Mouse (Mus musculus): ENCODE data around the gene Cyp17a1. TPM values are rescaled to one million over a fixed set of nuclear protein-coding genes. Genes with fewer than 3 reads are reported as not detected.

Cyp17a1 gene
- total and polyA plus RNA-seq, 2 experiments from 2014 or later: not detected

DNA sequence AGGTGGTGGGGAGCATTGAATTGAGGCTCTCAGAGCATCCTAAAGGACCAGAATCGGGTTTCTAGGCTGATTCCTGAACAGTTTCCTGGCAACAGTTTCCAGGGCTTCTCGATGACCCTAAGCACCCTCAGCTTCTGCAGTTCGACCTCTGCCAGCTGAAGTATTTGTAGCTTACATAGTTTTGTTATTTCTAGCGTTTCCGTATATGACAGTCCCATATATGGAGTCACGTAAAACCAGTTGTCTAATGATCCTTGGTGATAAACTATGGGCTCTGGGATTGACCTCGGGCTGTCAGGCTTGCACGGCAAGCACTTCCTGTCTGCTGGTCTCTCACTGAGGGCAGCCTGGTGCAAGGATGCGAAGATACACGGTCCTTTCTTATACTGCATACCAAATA, 47.5 kb downstream of the Cyp17a1 start:
- ATAC-seq: no peak
- H3K4me1 ChIP-seq (ENCODE audit: insufficient read depth, low read length): peaks cover 21% of the 10 kb centered on the region

GRCm38 (mm10) chr19:46625015-46625414, 48.0 kb downstream of the Cyp17a1 start:
- ATAC-seq: no peak
- H3K4me1 ChIP-seq (ENCODE audit: insufficient read depth, low read length): peaks cover 23% of the 10 kb centered on the region
- WGBS: 90% methylated on average over 12 of the region's 12 CpGs
- no peaks in the 10 kb centered on the region for H3K27me3 ChIP-seq (ENCODE audit: insufficient read depth, low read length)
- H3K9ac ChIP-seq (replicated peaks; ENCODE audit: low read length): no peak overlapping the region
- no peaks in the 10 kb centered on the region for H3K9me3 ChIP-seq (ENCODE audit: low read length)
- no peak overlapping the region for H3K4me3 ChIP-seq (ENCODE audit: low read length)
- H3K27ac ChIP-seq: no peak overlapping the region
- no peak overlapping the region for H3K4me2 ChIP-seq (ENCODE audit: low read depth, low read length)
- DNase-seq (ENCODE audit: low spot score): no peak
- no peak for TF ChIP-seq CTCF (IDR thresholded peaks at IDR 0.05; ENCODE audit: low read depth)
- H3K36me3 ChIP-seq (ENCODE audit: insufficient read depth, low read length): no peaks in the 10 kb centered on the region

More for the DNA sequence above, 47.5 kb downstream of the Cyp17a1 start:
- H3K4me2 ChIP-seq (ENCODE audit: low read depth, low read length): no peak overlapping the region
- TF ChIP-seq CTCF (IDR thresholded peaks at IDR 0.05; ENCODE audit: low read depth): no peak
- no peak overlapping the region for H3K4me3 ChIP-seq (ENCODE audit: low read length)
- H3K27me3 ChIP-seq (ENCODE audit: insufficient read depth, low read length): no peaks in the 10 kb centered on the region
- no peaks in the 10 kb centered on the region for H3K36me3 ChIP-seq (ENCODE audit: insufficient read depth, low read length)
- H3K27ac ChIP-seq: no peak overlapping the region
- DNase-seq (ENCODE audit: low spot score): no peak
- H3K9me3 ChIP-seq (ENCODE audit: low read length): no peaks in the 10 kb centered on the region
- 73% methylated on average over 10 of the region's 10 CpGs for WGBS
- H3K9ac ChIP-seq (replicated peaks; ENCODE audit: low read length): no peak overlapping the region

DNA sequence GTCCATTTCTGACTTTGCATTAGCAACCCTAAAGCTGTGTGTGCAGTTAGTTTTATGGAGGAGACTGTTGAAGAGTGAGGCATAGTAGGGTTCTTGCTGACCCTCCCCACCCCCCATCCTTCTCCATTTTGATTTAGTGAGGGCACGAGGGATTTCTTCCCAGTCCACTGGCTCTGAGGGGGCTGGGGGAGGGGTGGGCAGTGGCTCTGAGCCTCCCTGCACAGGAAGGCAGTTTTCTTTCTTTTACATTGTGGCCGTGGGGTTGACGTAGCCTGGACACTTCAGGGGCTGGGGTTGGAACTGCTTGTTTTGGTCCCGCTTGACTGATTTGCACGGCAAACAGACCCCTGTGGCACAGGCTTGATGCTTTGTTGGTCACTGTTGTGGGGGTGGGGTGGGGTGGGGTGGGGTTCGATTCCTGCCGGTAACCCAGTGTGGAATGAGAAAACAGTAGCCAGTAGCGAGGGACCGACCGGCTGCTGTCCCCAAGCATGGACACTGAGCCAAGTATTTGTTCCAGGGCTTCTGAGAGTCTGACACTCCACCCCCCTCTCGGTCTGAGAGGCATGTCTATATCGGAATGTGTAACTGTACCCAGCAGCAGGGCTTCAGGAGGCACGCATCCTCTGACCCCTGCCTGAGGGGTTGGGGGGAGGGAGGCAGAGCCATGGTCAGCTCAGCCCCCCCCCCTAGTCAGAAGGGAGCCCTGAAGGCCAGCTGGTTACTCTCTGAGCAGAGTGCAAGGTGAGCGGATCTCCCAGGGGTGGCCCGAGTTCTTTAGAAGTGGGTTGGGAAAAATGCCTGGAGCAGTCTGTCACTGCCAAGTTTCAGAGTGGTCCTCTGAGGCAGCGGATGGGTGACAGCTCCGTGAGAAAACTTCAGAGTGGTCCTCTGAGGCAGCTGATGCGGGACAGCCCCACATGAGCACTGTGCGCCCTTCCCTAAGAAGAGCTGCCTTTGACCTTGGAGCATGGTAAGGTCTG, 48.9 kb downstream of the Cyp17a1 start:
- H3K4me1 ChIP-seq (ENCODE audit: insufficient read depth, low read length): peaks cover 26% of the 10 kb centered on the region
- H3K9ac ChIP-seq (replicated peaks; ENCODE audit: low read length): peak overlapping the region; percentile 29; the same call in 1 of the 2 replicates
- DNase-seq (ENCODE audit: low spot score): peak; percentile 59
- H3K4me3 ChIP-seq (ENCODE audit: low read length): peak overlapping the region; percentile 20
- peak; percentile 54 for ATAC-seq
- no peak for TF ChIP-seq CTCF (IDR thresholded peaks at IDR 0.05; ENCODE audit: low read depth)
- peak overlapping the region; percentile 46 for H3K27ac ChIP-seq
- no peaks in the 10 kb centered on the region for H3K36me3 ChIP-seq (ENCODE audit: insufficient read depth, low read length)
- no peaks in the 10 kb centered on the region for H3K27me3 ChIP-seq (ENCODE audit: insufficient read depth, low read length)
- 21% methylated on average over 19 of the region's 19 CpGs for WGBS
- no peaks in the 10 kb centered on the region for H3K9me3 ChIP-seq (ENCODE audit: low read length)
- peak overlapping the region; percentile 36 for H3K4me2 ChIP-seq (ENCODE audit: low read depth, low read length)

DNA sequence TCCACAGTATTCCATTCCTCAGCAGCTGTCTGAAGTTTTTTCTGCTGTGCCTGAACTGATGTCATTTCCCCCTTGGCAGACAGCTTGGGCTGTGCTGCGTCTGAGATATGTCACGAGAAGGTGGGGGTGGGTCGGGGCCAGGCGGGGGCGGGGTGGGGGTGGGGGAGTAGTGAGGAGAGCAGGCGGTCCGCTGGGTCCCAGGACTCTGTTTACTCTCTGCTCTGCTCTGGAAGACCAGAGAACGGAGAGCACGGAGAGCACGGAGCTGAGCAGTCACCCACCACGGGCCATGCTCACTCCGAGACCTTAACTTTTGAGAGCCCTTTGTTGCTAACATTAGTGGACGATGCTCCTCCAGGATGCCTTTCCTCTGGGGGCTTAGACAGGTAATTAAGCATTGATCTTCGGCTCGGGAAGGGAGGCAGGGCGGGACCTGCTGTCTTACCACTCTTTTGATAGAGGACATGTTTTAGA, 49.7 kb downstream of the Cyp17a1 start:
- 8% methylated on average over 16 of the region's 16 CpGs for WGBS
- DNase-seq (ENCODE audit: low spot score) (peak; percentile 48), ATAC-seq (peak; percentile 31; the same call in 1 of the 2 replicates)
- no peaks in the 10 kb centered on the region for H3K27me3 ChIP-seq (ENCODE audit: insufficient read depth, low read length)
- peak overlapping the region; percentile 36 for H3K4me2 ChIP-seq (ENCODE audit: low read depth, low read length)
- H3K36me3 ChIP-seq (ENCODE audit: insufficient read depth, low read length): no peaks in the 10 kb centered on the region
- H3K27ac ChIP-seq: peak overlapping the region; percentile 46
- H3K4me1 ChIP-seq (ENCODE audit: insufficient read depth, low read length): peaks cover 29% of the 10 kb centered on the region
- H3K4me3 ChIP-seq (ENCODE audit: low read length): peak overlapping the region; percentile 20
- no peak for TF ChIP-seq CTCF (IDR thresholded peaks at IDR 0.05; ENCODE audit: low read depth)
- no peaks in the 10 kb centered on the region for H3K9me3 ChIP-seq (ENCODE audit: low read length)
- H3K9ac ChIP-seq (replicated peaks; ENCODE audit: low read length): peak overlapping the region; percentile 29

GRCm38 (mm10) chr19:46622659-46623193, 50.2 kb downstream of the Cyp17a1 start:
- H3K36me3 ChIP-seq (ENCODE audit: insufficient read depth, low read length): no peaks in the 10 kb centered on the region
- no peak for DNase-seq (ENCODE audit: low spot score)
- H3K4me1 ChIP-seq (ENCODE audit: insufficient read depth, low read length): peaks cover 29% of the 10 kb centered on the region
- ATAC-seq: no peak
- no peak for TF ChIP-seq CTCF (IDR thresholded peaks at IDR 0.05; ENCODE audit: low read depth)
- no peaks in the 10 kb centered on the region for H3K9me3 ChIP-seq (ENCODE audit: low read length)
- H3K9ac ChIP-seq (replicated peaks; ENCODE audit: low read length): 0 out of 2 replicates have a peak overlapping the region, but pooled peaks have one; percentile 18
- peak overlapping the region; percentile 36; the same call in 1 of the 2 replicates for H3K4me2 ChIP-seq (ENCODE audit: low read depth, low read length)
- H3K27ac ChIP-seq: peak overlapping the region; percentile 2; the same call in 1 of the 2 replicates
- H3K27me3 ChIP-seq (ENCODE audit: insufficient read depth, low read length): no peaks in the 10 kb centered on the region
- 33% methylated on average over 12 of the region's 12 CpGs for WGBS
- no peak overlapping the region for H3K4me3 ChIP-seq (ENCODE audit: low read length)

DNA sequence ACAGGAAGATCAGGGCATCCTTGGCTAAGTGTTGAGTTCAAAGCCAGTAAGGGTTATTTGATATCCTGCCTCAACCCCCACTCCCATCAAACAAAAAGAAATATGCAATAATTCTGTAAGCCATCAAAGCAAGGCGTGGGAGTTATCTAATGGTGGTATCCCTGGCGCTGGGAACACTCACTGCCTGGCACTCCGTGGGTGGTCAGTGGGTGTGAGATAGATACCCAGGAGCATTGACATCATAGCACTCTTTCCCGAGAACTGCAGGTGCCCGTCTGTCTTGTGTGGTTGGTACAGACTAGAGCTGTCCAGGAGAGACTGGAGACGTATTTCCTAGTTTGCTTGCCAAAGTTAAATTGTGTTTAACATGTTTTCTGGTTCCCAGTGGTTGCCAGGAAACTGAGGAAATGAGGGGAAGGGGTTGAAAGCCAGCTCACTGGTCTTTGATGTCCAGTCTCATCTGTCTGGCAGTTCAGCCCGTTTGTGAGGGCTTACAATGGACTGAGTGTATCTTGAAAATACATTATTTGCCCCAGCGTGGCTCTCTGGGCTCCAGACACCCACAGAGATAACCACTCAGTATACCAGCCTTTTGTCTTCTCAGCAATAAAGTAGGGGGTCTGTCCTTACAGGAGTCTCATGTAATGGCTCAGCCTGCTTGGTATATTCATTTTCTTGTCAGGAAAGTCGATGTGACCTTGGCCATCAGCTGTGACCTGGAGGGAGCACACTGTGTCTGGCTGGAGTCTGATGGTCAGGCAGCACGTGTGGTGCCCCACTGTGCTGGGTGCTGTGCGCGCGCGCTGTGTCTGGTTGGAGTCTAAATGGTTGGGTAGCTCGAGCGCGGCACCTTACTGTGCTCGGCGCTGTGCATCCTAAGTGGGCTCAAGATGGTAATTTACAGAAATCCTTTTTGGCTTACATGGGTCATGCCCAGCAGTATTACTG, 51.5 kb downstream of the Cyp17a1 start:
- Histone ChIP-seq H3K4me3 (ENCODE audit: low read length) (no peak overlapping the region), H3K27me3 (ENCODE audit: insufficient read depth, low read length) (no peaks in the 10 kb centered on the region), H3K4me2 (ENCODE audit: low read depth, low read length) (no peak overlapping the region), H3K27ac (peak overlapping the region; percentile 41; the same call in 1 of the 2 replicates), H3K36me3 (ENCODE audit: insufficient read depth, low read length) (no peaks in the 10 kb centered on the region), H3K4me1 (ENCODE audit: insufficient read depth, low read length) (peaks cover 29% of the 10 kb centered on the region), H3K9me3 (ENCODE audit: low read length) (no peaks in the 10 kb centered on the region), H3K9ac (replicated peaks; ENCODE audit: low read length) (no peak overlapping the region)
- TF ChIP-seq CTCF (IDR thresholded peaks at IDR 0.05; ENCODE audit: low read depth): no peak
- ATAC-seq: peak; percentile 61
- DNase-seq (ENCODE audit: low spot score): peak; percentile 62
- 34% methylated on average over 19 of the region's 19 CpGs for WGBS
